Mouse (Mus musculus) CH12.LX (cell line): ENCODE data around the gene Spop.

Experiments used
- CHD1 ChIP-seq: IDR thresholded peaks from 2 replicates; pipeline ENCODE4 v1.6.1; 2012; ENCODE audit warnings: low read depth, low read length, improper control_type of control experiment, inconsistent platforms
- CTCF ChIP-seq, 2 experiments: IDR thresholded peaks in 1 of 2; conservative IDR thresholded peaks in 1 of 2; 2 replicates each; pipeline ENCODE4 v1.5.1; 2011 to 2012; ENCODE audit warnings: low read depth in 2 of 2, low read length in 2 of 2, improper control_type of control experiment in 1 of 2, inconsistent platforms in 1 of 2, mild to moderate bottlenecking in 1 of 2, moderate library complexity in 1 of 2
- E2F4 ChIP-seq: IDR thresholded peaks from 2 replicates; pipeline ENCODE4 v1.6.1; 2011; ENCODE audit warnings: low read depth, low read length, improper control_type of control experiment; ENCODE audit not compliant: insufficient replicate concordance
- ELF1 ChIP-seq: IDR thresholded peaks from 2 replicates; pipeline ENCODE4 v1.6.1; 2014; ENCODE audit warnings: low read depth, mild to moderate bottlenecking, inconsistent platforms, low read length, improper control_type of control experiment
- MAFK ChIP-seq: IDR thresholded peaks from 2 replicates; pipeline ENCODE4 v1.6.1; 2011; ENCODE audit warnings: low read length, improper control_type of control experiment; ENCODE audit not compliant: insufficient replicate concordance
- MAX ChIP-seq: IDR thresholded peaks from 2 replicates; pipeline ENCODE4 v1.6.1; 2011; ENCODE audit warnings: low read length, improper control_type of control experiment
- MYC ChIP-seq: IDR thresholded peaks from 2 replicates; pipeline ENCODE4 v1.6.1; 2011; ENCODE audit warnings: low read depth, mild to moderate bottlenecking, improper control_type of control experiment, low read length
- NELFE ChIP-seq: IDR thresholded peaks from 2 replicates; pipeline ENCODE4 v1.6.1; 2011; ENCODE audit warnings: low read depth, low read length, improper control_type of control experiment
- POLR2A ChIP-seq: IDR thresholded peaks from 2 replicates; pipeline ENCODE4 v1.6.1; 2011; ENCODE audit warnings: low read depth, mild to moderate bottlenecking, improper control_type of control experiment, low read length
- RCOR1 ChIP-seq: conservative IDR thresholded peaks from 2 replicates; pipeline ENCODE4 v1.6.1; 2012; ENCODE audit warnings: low read depth, mild to moderate bottlenecking, inconsistent platforms, low read length, improper control_type of control experiment
- SIN3A ChIP-seq: IDR thresholded peaks from 2 replicates; pipeline ENCODE4 v1.6.1; 2012; ENCODE audit warnings: low read length, improper control_type of control experiment, inconsistent platforms
- UBTF ChIP-seq: IDR thresholded peaks from 2 replicates; pipeline ENCODE4 v1.6.1; 2012; ENCODE audit warnings: low read depth, mild to moderate bottlenecking, inconsistent platforms, low read length, improper control_type of control experiment, moderate library complexity
- USF1 ChIP-seq: IDR thresholded peaks from 2 replicates; pipeline ENCODE4 v1.6.1; 2014; ENCODE audit warnings: low read depth, mild to moderate bottlenecking, inconsistent platforms, low read length, improper control_type of control experiment
- ZNF384 ChIP-seq: IDR thresholded peaks from 2 replicates; pipeline ENCODE4 v1.6.1; 2012; ENCODE audit warnings: low read depth, low read length, improper control_type of control experiment, inconsistent platforms

DNA sequence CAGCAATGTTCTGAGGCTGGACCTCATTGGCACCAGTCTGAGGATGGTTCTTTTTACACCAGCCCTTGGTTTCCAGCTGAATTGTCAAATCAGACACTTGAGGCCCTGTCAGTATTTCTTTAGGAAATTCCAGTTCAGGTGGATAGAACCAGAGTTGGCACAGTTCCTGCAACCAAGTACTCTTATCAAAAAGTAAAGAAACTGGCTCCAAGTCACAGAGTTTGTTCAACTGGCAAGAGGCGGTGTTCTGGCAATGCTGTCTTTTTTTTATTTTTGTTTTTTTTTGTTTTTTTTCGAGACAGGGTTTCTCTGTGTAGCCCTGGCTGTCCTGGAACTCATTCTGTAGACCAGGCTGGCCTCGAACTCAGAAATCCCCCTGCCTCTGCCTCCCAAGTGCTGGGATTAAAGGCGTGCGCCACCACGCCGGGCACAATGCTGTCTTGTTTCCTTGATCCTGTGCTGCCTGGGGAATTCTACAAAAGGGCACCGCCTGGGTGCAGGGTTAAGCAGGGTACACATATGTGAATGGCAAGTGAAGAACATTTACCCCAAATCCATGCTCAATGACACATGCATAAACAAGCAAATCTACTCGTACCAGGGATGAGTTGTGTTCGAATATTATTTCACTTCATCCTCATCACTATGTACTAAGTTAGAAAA lies 4.3 kb upstream of the Spop start:
- no peak for TF ChIP-seq USF1
- no peak for TF ChIP-seq CTCF (conservative IDR thresholded peaks at IDR 0.05 in 1 of 2, IDR thresholded peaks at IDR 0.05 in 1 of 2; ENCODE audit: low read depth in 2 of 2, low read length in 2 of 2)
- no peak for TF ChIP-seq RCOR1
- TF ChIP-seq POLR2A = no peak
- no peak for TF ChIP-seq MAX
- TF ChIP-seq UBTF = no peak
- TF ChIP-seq ELF1 = no peak
- no peak for TF ChIP-seq MAFK
- no peak for TF ChIP-seq E2F4
- no peak for TF ChIP-seq MYC
- TF ChIP-seq NELFE = no peak
- TF ChIP-seq CHD1 = no peak
- TF ChIP-seq SIN3A = no peak
- no peak for TF ChIP-seq ZNF384
